Comparison of ENCODE assay signal across 11 mouse cellular contexts in genomic region chr9:86661679-86662078, GRCm38 (mm10). TPM values are rescaled to one million over a fixed set of nuclear protein-coding genes. Genes with fewer than 3 reads are reported as not detected.
DNase-seq lines count a peak whose midpoint lies in the region; ATAC-seq and TF ChIP-seq lines count a peak whose summit lies in the region.
"Had no signal": no experiment of that assay in that cellular context is flagged by ENCODE, and none has a peak within 500 bp of the region (broad histone marks: within the 10 kb centered on the region; RNA-seq: fewer than 3 reads in every experiment).

No protein-coding gene starts in this region.

- no peak overlapping the region for H3K4me3 ChIP-seq in liver, embryonic 14.5 days (ENCODE audit: insufficient read depth in 1 of 2, low read depth in 2 of 2, low read length in 2 of 2)
- H3K4me3 ChIP-seq in liver, embryonic 11.5 days (ENCODE audit: low read depth, low read length): no peak overlapping the region
- H3K4me3 ChIP-seq: liver, embryonic 13.5 days; neural tube, embryonic 12.5 days had no signal

- DNase-seq in cerebellum, postnatal 14 days: peak; percentile 8 to 40
- DNase-seq in cerebellum, adult 8-10 months: no peak
- no peak for DNase-seq in liver, embryonic 14.5 days (ENCODE audit: low read depth in 3 of 3, low spot score in 3 of 3)
- DNase-seq in liver, embryonic 11.5 days (ENCODE audit: low spot score): no peak
- peak; percentile 39 for DNase-seq in NIH3T3 (ENCODE audit: low read depth)
- no peak for DNase-seq in urinary bladder, adult 18-20 months (ENCODE audit: low spot score in 2 of 2)
- no peak for DNase-seq in urinary bladder, adult 2 months (ENCODE audit: low spot score)
- DNase-seq: cerebellum, adult 9-10 months; liver, embryonic 13.5 days had no signal

- no peaks in the 10 kb centered on the region for H3K9me3 ChIP-seq in liver, embryonic 14.5 days (ENCODE audit: control insufficient read depth, low read length)
- H3K9me3 ChIP-seq in liver, embryonic 11.5 days (ENCODE audit: control insufficient read depth, low read length): no peaks in the 10 kb centered on the region
- H3K9me3 ChIP-seq: liver, embryonic 13.5 days; neural tube, embryonic 12.5 days had no signal

- no peak overlapping the region for H3K27ac ChIP-seq in liver, embryonic 14.5 days
- no peak overlapping the region for H3K27ac ChIP-seq in liver, embryonic 11.5 days (ENCODE audit: low read depth, low read length)
- H3K27ac ChIP-seq: liver, embryonic 13.5 days; neural tube, embryonic 12.5 days had no signal

- no peak overlapping the region for H3K9ac ChIP-seq in liver, embryonic 14.5 days (replicated peaks)
- no peak overlapping the region for H3K9ac ChIP-seq in liver, embryonic 11.5 days (ENCODE audit: low read depth, low read length)
- H3K9ac ChIP-seq: liver, embryonic 13.5 days; neural tube, embryonic 12.5 days had no signal

- H3K36me3 ChIP-seq in liver, embryonic 14.5 days (replicated peaks; ENCODE audit: control insufficient read depth, insufficient read depth, low read depth): no peaks in the 10 kb centered on the region
- no peaks in the 10 kb centered on the region for H3K36me3 ChIP-seq in liver, embryonic 11.5 days (ENCODE audit: control insufficient read depth, insufficient read depth, low read length)
- H3K36me3 ChIP-seq: liver, embryonic 13.5 days; neural tube, embryonic 12.5 days had no signal

- no peak for TF ChIP-seq EP300 in liver, embryonic 14.5 days (IDR thresholded peaks at IDR 0.05; ENCODE audit: low read depth)

- no peak for ATAC-seq in liver, embryonic 14.5 days (ENCODE audit: insufficient read depth)
- no peak for ATAC-seq in liver, embryonic 11.5 days (replicated peaks; ENCODE audit: low FRiP score)
- peak; percentile 76 for ATAC-seq in megakaryocyte, adult 5-6 weeks (ENCODE audit: poor library complexity, severe bottlenecking)

- 67% methylated on average over 6 of the region's 6 CpGs for WGBS in liver, embryonic 14.5 days (ENCODE audit: insufficient replicate concordance)
- WGBS in liver, embryonic 11.5 days: 88% methylated on average over 6 of the region's 6 CpGs

- peak; percentile 52 for TF ChIP-seq CTCF in liver, embryonic 14.5 days (IDR thresholded peaks at IDR 0.05; ENCODE audit: low read depth)

- no peak overlapping the region for H3K4me2 ChIP-seq in liver, embryonic 14.5 days (ENCODE audit: low read depth)
- H3K4me2 ChIP-seq in liver, embryonic 11.5 days: no peak overlapping the region
- H3K4me2 ChIP-seq: liver, embryonic 13.5 days; neural tube, embryonic 12.5 days had no signal

- H3K4me1 ChIP-seq in liver, embryonic 14.5 days (replicated peaks; ENCODE audit: control insufficient read depth in 2 of 2, insufficient read depth in 2 of 2, low read length in 1 of 2): no peaks in the 10 kb centered on the region
- no peaks in the 10 kb centered on the region for H3K4me1 ChIP-seq in liver, embryonic 11.5 days (replicated peaks; ENCODE audit: control insufficient read depth, insufficient read depth, low read length)
- H3K4me1 ChIP-seq: liver, embryonic 13.5 days; neural tube, embryonic 12.5 days had no signal

- no peaks in the 10 kb centered on the region for H3K27me3 ChIP-seq in liver, embryonic 14.5 days (ENCODE audit: control insufficient read depth, insufficient read depth, low read length)
- no peaks in the 10 kb centered on the region for H3K27me3 ChIP-seq in liver, embryonic 11.5 days (replicated peaks; ENCODE audit: control insufficient read depth, insufficient read depth, low read length)
- H3K27me3 ChIP-seq: liver, embryonic 13.5 days; neural tube, embryonic 12.5 days had no signal

RNA-seq across cellular contexts. Expression of gene Me1, which starts 34.1 kb away (rescaled TPM):
- 1.6 and 1.8 TPM in 2 replicates for polyA plus RNA-seq in liver, embryonic 14.5 days (2012; rRNA removed)
- polyA plus RNA-seq in liver, embryonic 14.5 days (2014; fragmentation: Nextera tagmentation; extraction: Ambion mirVana): 3.1 and 3.6 TPM in 2 replicates
- polyA plus RNA-seq in liver, embryonic 11.5 days (2014; fragmentation: Nextera tagmentation; extraction: Ambion mirVana): 6.6 and 7.7 TPM in 2 replicates
- not detected in 2 replicates for total RNA-seq in megakaryocyte, adult 5-6 weeks (2015)
- not detected in 2 replicates for total RNA-seq in megakaryocyte, adult 5-6 weeks (2017)
- polyA plus RNA-seq in urinary bladder, adult 2 months (2012; rRNA removed): 120 and 127 TPM in 2 replicates

Comparison
In these comparisons a context has a peak if more than half of its experiments do, and no peak if none do; other contexts are left out.
1. DNase-seq: peak in cerebellum, postnatal 14 days (2 of 2) and NIH3T3 (single experiment); none in cerebellum, adult 8-10 months (single experiment), liver, embryonic 14.5 days (0 of 3), liver, embryonic 11.5 days (single experiment), urinary bladder, adult 18-20 months (0 of 2) and urinary bladder, adult 2 months (single experiment).
2. RNA of gene Me1, which starts 34.1 kb away (polyA plus RNA-seq): 120 to 127 TPM in urinary bladder, adult 2 months; 6.6 to 7.7 TPM in liver, embryonic 11.5 days and 1.6 to 3.6 TPM in liver, embryonic 14.5 days; every median in the first group is over 10 times any median in the second.